ENCODE assay signal across 10 mouse cellular contexts in the genomic region with DNA sequence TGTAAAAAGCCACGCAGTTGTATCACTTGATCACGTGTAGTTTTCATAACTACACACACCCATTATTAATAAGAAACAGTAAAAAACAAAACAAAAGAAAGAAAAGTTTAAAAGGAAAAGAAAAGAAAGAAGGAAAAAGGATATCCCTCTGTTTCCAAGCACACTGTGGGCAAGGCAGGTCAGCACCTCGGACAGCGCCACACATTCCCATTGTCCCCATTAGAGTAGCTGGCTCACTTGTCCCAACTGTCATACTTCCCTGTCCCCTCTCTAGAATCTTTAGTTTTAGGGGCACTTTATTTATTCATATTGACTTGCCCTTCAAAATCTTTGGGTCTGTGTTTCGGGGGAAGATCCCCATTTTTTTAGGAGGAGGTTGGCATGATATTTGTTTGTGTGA. TPM values are rescaled to one million over a fixed set of nuclear protein-coding genes. Genes with fewer than 3 reads are reported as not detected.
DNase-seq lines count a peak whose midpoint lies in the region; ATAC-seq and TF ChIP-seq lines count a peak whose summit lies in the region.
"Had no signal": no experiment of that assay in that cellular context is flagged by ENCODE, and none has a peak within 500 bp of the region (broad histone marks: within the 10 kb centered on the region; RNA-seq: fewer than 3 reads in every experiment).

No protein-coding gene starts in this region.

- intact Hi-C loops in left cerebral cortex, adult 2 months (cut with DNase I): no loop called here

- no peak overlapping the region for H3K27ac ChIP-seq in liver, embryonic 12.5 days
- no peak overlapping the region for H3K27ac ChIP-seq in left cerebral cortex, adult 2 months
- H3K27ac ChIP-seq: forebrain, embryonic 15.5 days had no signal

- H3K9me3 ChIP-seq in liver, embryonic 12.5 days (replicated peaks): no peaks in the 10 kb centered on the region
- H3K9me3 ChIP-seq: forebrain, embryonic 15.5 days had no signal

- DNase-seq in adrenal gland, adult 18-20 months (ENCODE audit: low spot score in 2 of 2): peak; percentile 30 to 33
- no peak for DNase-seq in adrenal gland, postnatal 4 days (ENCODE audit: low spot score in 2 of 2)
- peak; percentile 36 for DNase-seq in liver
- peak; percentile 54 for DNase-seq in embryo, embryonic 11.5 days (ENCODE audit: low read depth, low spot score)
- DNase-seq in lung, postnatal 36 days: peak; percentile 7
- no peak for DNase-seq in layer of hippocampus, adult 9-10 months (ENCODE audit: low spot score)
- DNase-seq in left cerebral cortex, adult 2 months (ENCODE audit: extremely low spot score in 1 of 2, low spot score in 2 of 2): no peak
- DNase-seq: thymus, adult 18-20 months had no signal

- H3K27me3 ChIP-seq in liver, embryonic 12.5 days (replicated peaks): no peaks in the 10 kb centered on the region
- H3K27me3 ChIP-seq: forebrain, embryonic 15.5 days had no signal

- H3K4me3 ChIP-seq in liver, embryonic 12.5 days: no peak overlapping the region
- H3K4me3 ChIP-seq in left cerebral cortex, adult 2 months: no peak overlapping the region
- H3K4me3 ChIP-seq: forebrain, embryonic 15.5 days had no signal

- no peak overlapping the region for H3K4me2 ChIP-seq in liver, embryonic 12.5 days
- H3K4me2 ChIP-seq: forebrain, embryonic 15.5 days had no signal

- no peak for TF ChIP-seq CTCF in left cerebral cortex, adult 2 months (IDR thresholded peaks at IDR 0.05)

- WGBS in liver, embryonic 12.5 days (ENCODE audit: insufficient replicate concordance): 17% methylated on average over 5 of the region's 5 CpGs

- H3K4me1 ChIP-seq in liver, embryonic 12.5 days: no peaks in the 10 kb centered on the region
- H3K4me1 ChIP-seq: forebrain, embryonic 15.5 days had no signal

- no peak overlapping the region for H3K9ac ChIP-seq in liver, embryonic 12.5 days
- H3K9ac ChIP-seq: forebrain, embryonic 15.5 days had no signal

- no peak for ATAC-seq in liver, embryonic 12.5 days
- ATAC-seq: forebrain, embryonic 15.5 days had no signal

- no peaks in the 10 kb centered on the region for H3K36me3 ChIP-seq in liver, embryonic 12.5 days
- H3K36me3 ChIP-seq: forebrain, embryonic 15.5 days had no signal

RNA-seq across cellular contexts. Expression of a gene that starts 47.4 kb away (rescaled TPM):
- 1 to 10 TPM in 1 of 2 experiments, under 1 TPM in 1; 0.80 to 1.1 TPM for total RNA-seq in adrenal gland, adult 18-20 months (2021)
- 1 to 10 TPM in 1 of 2 experiments, under 1 TPM in 1; 0.65 to 2.1 TPM for total RNA-seq in adrenal gland, postnatal 4 days (2021)
- polyA plus RNA-seq in liver, embryonic 12.5 days (2016; fragmentation: Nextera tagmentation; extraction: Ambion mirVana): 0.23 and 0.26 TPM in 2 replicates
- total RNA-seq in left cerebral cortex, adult 2 months (2021): 10 to 100 TPM; 47.7 to 48.6 TPM

Comparison
In these comparisons a context has a peak if more than half of its experiments do, and no peak if none do; other contexts are left out.
1. DNase-seq: peak in adrenal gland, adult 18-20 months (2 of 2), liver (single experiment), embryo, embryonic 11.5 days (single experiment) and lung, postnatal 36 days (single experiment); none in adrenal gland, postnatal 4 days (0 of 2), layer of hippocampus, adult 9-10 months (single experiment) and left cerebral cortex, adult 2 months (0 of 2).
2. RNA of a gene that starts 47.4 kb away (total RNA-seq): 47.7 to 48.6 TPM in left cerebral cortex, adult 2 months; 0.65 to 2.1 TPM in adrenal gland, postnatal 4 days and 0.80 to 1.1 TPM in adrenal gland, adult 18-20 months; every median in the first group is over 10 times any median in the second.